Mouse (Mus musculus): ENCODE measurements around the gene Loxl1.

- TF ChIP-seq CTCF (IDR thresholded peaks at IDR 0.05; ENCODE audit: insufficient read depth, low read length) (no peak), POLR2A (IDR thresholded peaks at IDR 0.05; ENCODE audit: borderline replicate concordance, extremely low read depth, low read depth, low read length) (no peak)
Measured at GRCm38 (mm10) chr9:58270081-58270480, 42.9 kb downstream of the Loxl1 start.

Measured in lung, adult 2 months (tissue).